Mouse (Mus musculus) lung, postnatal 36 days (tissue): ENCODE measurements at regions not wholly inside any gene's neighbourhood (a gene's known extent, or its start where the extent isn't known, plus 50 kb on each side); places are given as distances from the start of the nearest gene placed in this dataset.

Source experiments
- DNase-seq: peaks from one replicate; pipeline ENCODE4 v3.0.0; 2022; ENCODE audit warnings: mixed read lengths

DNA sequence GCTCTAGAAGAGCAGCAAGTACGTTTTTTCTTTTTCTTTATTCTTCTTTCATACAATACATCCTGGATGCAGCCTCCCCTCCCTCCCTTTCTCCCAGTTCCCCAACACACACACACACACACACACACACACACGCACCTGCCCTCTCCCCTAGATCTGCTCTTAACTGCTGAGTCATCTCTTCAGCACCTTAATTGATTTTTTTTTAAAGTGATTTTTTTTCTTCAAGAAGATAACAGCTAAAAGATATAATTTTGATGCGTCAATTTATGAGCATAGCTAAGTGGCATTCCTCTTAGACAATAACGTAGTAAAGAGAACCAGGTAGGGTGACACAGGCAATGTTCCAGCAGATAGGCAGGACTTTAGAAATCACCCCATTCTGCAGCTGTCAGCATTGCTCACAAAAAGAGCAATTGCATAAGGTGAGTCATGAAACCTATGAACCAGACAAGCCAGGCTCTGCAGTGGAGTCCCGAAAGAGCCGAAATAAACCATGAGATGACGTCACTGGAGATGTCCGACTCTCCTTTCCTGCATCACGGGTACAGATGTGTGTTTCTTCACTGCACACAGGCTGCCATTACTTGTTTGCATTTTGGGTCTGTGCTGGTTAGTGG lies 63.9 kb upstream of the Tnrc6a start:
- DNase-seq: no peak

DNA sequence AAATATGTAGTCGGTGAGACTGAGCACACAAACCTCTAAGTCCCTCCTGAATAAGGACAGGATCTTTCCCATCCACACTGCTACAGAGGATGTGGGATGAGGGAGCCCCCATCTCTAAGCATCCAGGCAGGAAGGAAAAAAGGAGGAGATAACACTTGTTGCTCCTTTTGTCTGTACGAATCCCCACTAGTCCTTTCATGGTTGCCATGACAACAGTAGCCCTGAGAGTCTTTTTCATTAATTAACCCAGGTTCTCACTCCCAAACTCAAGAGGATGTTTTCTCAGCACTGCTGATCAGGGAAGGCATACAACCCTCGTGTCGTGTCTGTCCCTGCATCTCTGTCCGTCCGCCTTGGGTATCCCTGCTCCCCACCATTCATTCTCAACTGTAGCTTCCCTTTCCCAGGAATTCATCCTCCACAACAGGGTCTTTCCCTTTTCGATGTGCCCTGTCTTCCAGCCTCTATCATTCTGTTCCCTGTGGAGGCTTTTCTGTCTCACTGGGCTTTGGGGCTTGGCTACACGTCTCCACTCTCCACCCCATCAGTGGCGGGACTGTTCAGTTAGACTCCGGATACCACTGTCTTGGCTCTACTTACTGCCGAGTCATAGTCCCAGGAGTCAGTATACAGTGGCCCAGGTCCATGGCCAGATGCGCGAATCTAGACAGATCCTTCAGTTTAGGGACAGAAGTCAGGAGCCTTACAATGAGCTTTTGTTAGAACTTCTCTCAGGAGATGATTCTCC lies 60.2 kb upstream of the Tnrc6a start:
- no peak for DNase-seq

DNA sequence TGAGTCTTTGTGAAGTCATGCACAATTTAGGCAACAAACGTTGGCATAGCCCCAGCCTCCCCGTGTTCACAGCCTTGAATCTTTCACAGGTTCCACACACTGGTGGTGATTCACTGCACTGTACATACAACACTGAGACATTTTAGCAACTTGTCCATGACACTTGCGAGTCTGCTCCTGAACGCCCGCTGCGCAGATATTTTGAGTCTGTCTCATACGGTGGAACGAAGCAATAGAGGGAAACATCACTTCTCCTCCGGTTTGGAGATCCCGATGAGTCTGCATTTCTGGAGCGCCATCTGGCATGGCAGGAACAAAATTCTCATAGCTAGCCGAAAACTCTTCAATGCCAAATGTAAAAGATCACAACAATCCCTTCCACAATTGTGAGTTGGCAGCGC lies 57.7 kb upstream of the Tnrc6a start:
- DNase-seq: peak; percentile 31

DNA sequence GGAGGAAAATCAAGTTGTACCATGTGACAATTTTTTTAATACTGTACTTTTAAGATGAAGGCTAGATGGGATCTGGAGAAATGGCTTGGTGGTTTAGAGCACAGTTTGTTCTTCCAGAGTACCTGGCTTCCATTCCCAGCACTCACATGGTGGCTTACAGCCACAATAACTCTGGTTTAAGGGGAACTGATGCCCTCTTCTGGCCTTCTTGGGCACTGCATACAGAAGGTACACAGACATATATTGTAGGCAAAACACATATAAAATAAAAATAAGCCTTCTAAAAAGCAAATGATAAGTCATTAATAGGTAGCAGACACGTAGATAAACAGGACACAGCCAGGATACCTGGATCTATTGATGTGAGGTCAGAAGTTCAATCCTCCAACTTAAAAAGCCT lies 56.3 kb upstream of the Tnrc6a start:
- peak; percentile 8 for DNase-seq

DNA sequence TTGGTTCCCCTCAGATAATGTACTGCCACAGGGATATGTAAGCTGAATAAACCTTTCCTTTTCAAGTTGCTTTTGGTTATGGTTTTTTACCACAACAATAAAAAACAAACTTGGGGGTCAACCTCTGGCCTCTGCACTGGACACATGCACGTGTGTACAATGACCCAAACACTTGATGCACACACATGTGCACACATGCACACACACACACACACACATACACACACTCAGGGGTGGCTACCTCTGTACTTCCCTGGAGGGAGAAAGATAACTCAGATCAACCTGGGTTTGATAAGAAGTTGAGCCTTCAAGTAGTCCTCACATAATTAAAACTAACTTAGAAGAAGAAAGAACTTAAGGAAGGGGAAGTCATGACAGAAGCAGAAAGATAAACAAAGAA lies 55.4 kb upstream of the Tnrc6a start:
- no peak for DNase-seq

DNA sequence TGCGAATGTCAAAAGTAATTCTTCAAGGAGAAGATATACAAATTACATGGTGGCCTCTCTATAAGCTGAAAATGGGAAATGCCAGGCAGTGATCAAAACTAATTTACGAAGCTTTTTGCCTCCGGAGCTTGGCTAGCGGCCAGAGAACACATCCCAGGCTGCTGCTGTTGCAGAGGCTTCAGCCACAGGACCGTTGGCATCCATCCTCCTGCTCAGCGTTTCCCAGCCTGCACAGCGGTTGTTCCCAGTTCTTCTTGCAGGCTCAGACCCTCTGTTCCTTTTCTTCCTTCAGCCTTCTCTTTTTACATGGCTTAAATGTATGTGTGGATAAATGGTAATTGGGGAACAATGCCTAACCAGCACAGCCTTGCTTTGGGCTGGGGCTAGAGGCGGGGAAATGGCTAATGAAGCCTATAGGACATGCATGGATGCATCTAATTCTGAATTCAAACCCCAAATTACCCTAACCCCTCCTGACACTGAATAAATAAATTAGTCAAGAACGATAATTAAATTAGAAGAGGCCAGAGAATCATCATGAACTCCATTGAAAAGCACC lies 54.9 kb upstream of the Tnrc6a start:
- no peak for DNase-seq

DNA sequence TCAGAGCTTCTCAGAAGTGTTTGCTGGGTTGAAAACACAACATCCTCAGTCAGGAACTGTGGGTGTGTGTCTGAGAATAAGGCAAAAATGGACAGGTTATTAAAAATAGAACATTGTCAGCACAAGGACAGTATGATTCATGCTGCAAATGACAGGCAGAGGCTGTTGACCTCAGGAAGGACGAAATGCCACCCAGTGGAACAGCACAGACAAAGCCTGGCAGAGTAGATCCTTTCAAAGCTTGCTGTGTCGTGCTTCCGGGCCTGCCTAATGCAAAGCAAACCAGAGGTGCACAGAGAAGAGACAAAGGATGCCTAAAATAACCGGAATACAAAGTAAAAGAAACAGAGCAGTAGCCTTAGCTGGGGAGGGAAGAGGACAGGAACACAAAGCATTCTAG lies 54.4 kb upstream of the Tnrc6a start:
- DNase-seq: no peak

DNA sequence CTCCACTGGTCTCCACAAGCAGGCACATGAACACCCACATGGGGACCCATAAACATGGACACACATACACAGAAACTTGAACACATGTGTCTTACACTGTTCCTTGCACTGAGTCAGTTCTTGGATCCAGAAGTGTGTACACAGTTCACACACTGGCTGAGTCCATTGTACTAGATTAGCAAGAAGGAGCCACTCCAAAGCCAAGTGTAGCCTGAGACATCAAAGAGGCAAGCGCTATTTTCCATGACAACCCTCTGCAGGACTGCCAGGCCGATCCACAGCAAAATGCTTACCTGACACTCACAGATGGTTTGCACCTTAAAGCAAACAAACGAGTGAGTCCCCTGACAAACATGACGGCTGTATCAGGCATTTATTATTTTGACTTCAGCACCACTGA lies 52.8 kb upstream of the Tnrc6a start:
- DNase-seq: peak; percentile 72
